Mouse (Mus musculus): ENCODE results near the gene Tprkb. TPM values are rescaled to one million over a fixed set of nuclear protein-coding genes. Genes with fewer than 3 reads are reported as not detected.
"Not testable (repeated sequence)": the region's sequence is repeated elsewhere in the genome, so short reads cannot be mapped to it uniquely, and the experiment has no call there.

Tprkb gene
- 10 to 100 TPM; 50.0 to 63.1 TPM for polyA plus RNA-seq (2017; shearing (Covaris generic))

DNA sequence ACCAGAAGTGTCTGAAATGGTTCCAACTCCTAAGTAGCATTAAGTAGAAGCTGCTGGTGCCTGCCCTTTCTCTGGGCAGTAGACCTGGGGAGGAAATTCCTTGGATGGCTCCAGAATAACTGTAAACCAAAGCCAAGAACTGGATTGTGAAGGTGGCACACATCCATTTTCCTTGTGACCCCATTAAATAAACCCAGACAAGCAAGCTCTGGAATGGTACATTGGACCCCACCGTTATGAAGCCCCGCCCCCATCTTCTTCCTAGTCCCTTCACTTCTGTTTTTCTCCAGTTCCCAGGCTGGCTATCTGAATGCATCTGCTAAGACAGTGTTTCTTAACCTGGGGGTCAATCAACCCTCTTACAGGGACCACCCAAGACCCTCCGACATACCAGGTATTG is at the start of gene Tprkb:
Tprkb (plus strand) TSS at position 279 of the 400 bp plus-strand sequence.
- no peak for ATAC-seq

DNA sequence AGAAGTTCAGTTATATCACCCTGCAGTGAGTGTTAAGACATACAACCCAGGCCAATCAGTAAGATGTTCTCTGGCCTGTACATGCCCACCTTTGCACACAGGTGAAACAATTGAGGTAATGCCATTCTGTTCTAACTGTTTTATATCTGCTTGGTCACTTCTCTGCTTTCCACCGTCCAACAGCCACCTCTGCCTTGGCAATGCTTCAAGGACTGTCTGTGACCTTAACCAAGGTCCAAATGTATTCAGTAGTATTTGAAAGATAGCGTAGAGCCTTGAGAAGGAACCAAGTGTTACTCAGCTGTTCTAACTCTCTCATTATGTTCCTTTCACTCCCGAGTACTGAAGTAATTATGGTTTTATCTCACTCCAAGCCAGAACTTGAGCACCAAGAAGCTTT is 49.1 kb upstream of the Tprkb start:
- ATAC-seq: no peak

DNA sequence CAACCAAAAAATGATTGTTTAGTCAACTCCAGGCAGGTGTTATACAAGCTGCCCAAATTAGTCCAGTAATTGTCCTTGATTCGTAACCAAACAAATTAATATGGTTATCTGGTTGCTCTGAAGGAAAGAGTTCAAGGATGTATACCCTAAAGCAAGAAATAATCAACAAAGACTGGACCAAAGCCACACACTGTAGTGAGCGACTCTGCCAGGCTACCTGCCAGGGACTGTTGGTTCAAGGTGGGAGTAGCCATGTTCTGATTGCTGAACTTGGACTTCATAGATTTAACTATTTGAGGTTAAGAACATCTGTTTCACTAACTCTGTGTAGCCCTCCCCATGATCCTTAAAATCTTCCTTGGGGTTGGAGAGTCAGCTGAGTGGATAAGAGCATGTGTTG is 48.5 kb upstream of the Tprkb start:
- ATAC-seq: no peak

DNA sequence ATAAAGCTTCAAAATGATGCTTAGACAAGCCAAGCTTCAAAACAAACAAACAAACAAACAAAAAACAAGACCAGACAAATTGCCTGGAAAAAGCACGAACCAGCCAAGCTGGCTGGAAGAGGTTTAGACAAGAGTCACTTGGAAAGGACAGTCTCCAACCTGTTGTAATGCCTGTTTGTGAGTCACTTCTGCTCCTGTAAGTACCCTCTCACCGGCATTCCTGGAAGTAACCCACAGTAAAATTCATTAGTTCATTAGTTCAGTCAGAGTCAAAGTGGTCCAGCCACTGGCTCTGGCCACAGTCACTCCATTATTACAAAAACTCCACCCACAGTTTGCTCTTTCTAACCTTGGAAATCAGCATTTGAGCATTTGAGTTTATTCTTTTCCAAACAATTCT is 47.8 kb upstream of the Tprkb start:
- no peak for ATAC-seq

DNA sequence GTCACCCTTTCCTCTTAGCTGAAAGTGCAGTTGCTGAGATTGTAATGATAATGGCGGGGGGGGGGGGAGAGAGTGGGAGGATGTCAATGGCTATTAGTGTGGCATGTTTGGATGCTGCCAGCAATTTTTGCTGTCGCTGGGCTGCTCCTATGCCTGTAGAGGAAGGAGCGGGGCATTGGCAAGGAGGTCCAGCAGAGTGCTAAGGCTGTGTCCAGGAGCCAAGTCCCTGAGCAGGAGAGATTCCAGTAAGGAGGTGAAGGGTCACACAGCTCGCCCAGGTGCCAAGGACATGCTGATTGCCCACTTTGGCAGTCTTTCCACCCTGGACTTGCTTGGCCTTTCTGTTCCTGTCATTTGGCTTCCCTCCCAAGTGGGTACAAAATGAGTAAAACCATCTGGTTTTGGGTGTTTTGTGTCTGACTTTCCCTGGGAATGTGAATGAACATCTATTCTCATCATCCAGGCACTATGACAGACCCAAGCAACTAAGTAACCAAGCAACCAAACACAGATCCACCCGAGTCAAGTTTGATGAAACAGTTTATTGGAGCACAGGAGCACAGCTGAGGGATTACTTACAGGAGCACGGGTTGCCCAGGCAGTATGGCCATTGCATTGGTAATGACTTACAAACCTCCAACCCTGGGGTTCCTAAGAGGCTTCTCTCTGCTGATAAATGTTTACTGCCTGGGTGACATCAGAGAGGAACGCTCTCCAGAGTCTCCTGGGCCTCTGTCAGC is 46.6 kb upstream of the Tprkb start:
- ATAC-seq: not testable (repeated sequence)

DNA sequence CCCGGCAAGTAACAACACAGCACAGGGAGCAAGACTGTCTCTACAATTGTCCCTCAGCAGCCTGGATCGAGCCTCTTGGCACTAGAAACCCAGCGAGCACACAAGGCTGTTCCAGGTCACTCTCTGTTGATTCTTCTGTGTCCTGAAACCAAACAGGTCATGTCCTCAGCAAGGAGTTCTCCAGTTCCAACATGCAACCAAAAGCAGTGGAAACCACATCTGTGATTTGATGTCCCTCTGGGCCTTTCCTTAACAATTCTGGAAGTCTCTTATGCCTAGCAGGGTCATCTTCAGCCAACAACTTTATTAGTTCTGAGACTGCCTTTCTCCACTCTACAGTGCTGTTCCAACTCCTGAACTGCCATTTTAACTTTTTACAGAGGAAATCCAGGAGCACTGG is 45.5 kb upstream of the Tprkb start:
- not testable (repeated sequence) for ATAC-seq

DNA sequence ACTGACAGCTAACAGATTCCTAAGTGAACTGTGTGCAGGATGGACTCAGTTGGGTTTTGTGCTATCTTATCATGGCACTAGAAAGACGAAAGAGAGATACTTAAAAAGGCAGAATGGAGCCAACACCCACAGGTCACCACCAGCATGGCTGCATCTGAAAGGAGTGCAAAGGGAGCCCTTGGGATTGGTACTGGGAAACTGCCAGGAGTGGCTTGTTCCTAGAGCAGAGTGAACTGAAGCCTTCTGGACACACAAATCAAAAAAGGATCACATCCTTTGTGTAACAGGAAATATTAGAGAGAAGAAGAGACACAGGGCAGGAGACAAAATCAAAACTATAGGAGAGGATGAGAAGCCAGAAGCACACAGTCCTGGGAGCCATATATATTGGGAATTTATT is 44.7 kb upstream of the Tprkb start:
- not testable (repeated sequence) for ATAC-seq

DNA sequence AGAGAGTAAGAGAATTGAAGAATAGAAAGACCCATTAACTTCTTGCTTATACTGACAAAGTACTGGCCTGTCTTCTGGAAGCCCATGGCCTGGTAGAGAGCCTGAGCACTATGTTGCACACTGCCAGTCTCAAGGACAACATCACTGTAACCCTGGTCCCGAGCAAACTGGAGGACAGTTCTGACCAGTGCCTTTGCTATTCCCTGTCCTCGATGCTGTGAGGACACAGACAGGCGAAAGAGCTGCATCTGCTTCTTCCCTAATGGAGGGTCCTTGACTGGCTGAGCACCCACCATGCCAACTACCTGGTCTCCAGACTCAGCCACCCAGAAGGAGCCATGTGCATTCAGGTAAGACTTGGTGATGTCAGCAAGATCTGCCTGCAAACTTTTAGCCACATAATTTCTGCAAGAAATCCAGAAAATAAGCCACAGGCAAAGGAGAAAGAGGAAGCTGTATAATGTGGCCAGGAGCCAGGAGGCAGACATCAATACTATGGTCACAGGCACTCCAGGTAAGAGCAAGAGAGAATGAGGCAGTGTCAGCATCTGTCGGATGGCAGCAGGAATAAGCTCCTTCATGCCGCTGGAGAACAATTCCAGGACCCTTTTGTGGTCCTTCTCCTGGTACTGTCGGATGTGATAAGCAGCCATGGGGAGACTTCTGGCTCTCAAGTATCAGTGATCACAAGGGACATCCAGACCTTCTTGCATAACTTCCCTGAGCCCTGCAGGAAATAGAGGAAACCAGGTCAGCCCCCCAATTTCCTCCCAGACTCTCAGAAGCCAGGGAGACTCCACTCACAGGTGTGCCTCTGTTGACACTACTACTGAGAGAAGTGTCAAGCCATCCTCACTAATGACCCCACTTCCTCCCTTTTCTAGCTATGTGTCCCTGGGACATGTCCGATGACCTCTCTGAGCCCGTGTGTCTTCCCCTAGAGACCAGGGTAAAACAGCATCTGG is 43.7 kb upstream of the Tprkb start:
- no peak for ATAC-seq

DNA sequence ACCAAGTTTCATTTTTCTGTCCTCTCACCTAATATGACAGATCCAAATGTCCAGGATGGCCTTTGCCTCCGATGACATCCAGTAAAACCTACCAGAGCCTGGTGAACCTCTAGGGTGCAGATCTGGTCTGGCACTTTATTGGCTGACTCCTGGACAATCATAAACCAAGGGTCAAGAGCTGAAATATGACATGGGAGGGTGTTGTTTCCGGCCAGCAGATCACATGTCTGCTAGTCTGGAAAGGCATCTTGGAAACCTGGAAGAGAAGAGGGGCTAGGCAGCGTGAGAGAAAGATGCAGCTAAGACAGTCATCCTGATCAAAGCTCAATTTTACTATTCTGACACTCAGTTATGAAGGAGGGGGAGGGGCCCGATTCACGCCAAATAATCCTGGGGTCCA is 42.7 kb upstream of the Tprkb start, which contains the start of gene Nat8f2:
Nat8f2 (minus strand) TSS at position 153 of the 400 bp plus-strand sequence.
- not testable (repeated sequence) for ATAC-seq

DNA sequence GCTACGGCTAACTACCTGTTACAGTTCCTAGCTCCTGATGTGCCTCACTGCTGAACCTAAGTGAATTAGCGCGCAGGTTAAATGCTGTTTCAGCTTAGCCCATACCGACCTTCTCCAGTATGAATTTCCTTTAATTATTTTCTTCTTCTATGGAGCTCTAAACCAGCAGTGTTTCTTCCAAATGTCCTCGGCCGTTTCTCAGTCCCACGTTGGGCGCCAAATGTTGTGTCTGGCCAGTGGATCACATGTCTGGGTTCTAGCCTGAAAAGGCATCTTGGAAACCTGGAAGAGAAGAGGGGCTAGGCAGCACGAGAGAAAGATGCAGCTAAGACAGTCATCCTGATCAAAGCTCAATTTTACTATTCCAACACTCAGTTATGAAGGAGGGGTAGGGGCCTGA is 28.4 kb upstream of the Tprkb start:
- ATAC-seq: not testable (repeated sequence)

DNA sequence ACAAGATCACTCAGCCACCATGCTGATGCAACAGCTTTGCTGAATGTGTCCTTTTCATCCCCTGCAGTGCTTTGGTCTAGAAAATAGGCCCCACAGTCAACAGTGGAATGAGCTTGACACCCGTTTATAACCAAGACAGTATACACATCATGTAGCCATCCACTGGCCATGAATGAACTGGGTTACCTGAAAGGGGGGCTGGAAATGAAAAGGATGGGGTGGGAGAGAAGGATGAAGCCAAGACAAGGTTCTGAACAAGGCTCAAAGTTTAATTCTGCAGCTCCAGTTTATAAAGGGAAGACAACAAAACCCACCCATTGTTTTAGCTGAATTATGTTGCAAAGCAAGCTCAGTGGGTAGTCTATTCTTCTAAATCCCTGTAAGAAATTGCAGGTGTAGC is 27.4 kb upstream of the Tprkb start:
- ATAC-seq: no peak

DNA sequence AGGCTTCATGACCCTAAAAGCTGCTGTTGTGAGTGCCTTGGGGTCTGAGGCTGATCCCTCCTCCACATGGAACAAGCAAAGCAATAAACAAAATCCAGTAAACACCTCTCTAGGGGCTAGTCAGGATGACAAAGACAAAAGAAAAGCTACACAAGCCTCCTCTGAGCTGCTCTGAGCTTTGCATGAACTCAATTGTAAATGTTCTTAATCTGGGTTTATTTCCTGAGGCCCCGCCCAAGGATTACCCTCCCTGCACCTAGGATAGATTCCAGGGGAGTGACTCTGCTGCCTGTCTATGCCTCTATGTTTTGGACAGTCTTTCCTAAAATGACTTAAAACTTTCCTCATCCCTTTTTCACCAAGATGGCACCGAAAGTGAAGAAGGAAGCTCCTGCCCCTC is 22.7 kb upstream of the Tprkb start:
- ATAC-seq: no peak

DNA sequence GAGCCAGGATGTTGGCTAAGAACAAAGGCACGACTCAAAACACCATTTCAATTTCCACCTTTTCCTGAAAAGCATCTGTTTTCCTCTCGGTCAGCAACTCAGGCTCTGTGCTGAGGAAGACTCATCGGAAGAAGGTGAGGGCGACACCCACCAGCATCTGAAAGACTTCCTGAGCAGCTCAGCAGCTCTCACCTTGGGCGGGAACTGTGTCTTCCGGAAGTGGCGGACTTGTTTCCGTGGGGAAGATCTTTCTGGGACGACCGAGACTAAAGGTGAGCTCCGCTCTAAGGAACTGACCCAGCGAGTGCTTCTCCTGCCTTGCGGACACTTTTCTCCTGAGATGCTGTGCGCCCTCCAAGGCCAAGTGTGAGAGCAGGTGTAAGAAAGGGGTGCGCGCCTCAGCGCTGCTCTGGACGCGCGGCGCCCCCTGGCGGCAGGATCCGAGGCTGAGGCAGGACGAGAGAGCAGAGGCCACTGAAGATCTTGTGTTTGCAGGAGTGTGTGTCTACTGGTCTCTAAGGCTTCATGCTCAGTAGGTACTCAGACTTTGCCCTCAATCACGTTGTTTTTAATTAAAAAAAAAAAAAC is 16.5 kb upstream of the Tprkb start:
- peak; percentile 46 for ATAC-seq

DNA sequence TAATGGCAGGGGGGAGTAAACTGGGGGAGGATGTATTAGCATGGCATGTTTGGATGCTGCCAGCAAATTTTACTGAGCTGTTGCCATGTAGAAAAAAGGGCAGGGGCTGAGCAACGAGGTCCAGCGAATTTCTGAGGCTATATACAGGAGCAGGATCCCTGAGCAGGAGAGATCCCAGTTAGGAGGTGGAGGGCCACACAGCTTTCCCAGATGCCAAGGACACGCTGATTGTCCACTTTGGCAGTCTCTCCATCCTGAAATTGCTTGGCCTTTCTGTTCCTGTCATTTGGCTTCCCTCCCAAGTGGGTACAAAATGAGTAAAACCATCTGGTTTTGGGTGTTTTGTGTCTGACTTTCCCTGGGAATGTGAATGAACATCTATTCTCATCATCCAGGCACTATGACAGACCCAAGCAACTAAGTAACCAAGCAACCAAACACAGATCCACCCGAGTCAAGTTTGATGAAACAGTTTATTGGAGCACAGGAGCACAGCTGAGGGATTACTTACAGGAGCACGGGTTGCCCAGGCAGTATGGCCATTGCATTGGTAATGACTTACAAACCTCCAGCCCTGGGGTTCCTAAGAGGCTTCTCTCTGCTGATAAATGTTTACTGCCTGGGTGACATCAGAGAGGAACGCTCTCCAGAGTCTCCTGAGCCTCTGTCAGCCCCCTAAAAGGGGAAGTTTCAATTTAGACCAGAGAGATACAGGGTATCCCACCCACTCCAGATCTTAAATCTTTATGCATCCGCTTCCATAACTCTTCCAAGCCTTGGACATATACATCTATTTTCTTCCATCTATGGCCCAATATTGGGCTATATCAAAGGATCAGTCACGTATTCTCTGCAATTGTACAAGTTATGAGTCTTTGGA is 12.8 kb upstream of the Tprkb start:
- ATAC-seq: not testable (repeated sequence)

DNA sequence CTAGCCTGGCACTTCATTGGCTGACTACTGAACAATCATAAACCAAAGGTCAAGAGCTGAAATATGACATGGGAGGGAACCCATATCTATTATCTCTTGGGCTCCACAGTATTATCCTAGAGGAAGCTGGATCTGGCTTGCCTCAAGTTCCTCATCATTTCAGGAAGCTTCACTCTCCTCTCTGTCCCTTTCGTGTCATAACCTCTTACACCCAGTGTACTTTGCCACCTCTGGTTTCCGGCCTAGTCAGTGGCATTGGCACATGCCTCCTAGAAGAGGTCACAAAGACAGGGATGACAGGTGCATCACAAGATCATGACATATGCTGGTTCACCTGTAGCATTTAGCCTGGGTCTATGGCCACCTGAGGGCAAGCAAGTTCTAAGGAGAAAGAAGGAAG is 9.4 kb upstream of the Tprkb start:
- no peak for ATAC-seq

DNA sequence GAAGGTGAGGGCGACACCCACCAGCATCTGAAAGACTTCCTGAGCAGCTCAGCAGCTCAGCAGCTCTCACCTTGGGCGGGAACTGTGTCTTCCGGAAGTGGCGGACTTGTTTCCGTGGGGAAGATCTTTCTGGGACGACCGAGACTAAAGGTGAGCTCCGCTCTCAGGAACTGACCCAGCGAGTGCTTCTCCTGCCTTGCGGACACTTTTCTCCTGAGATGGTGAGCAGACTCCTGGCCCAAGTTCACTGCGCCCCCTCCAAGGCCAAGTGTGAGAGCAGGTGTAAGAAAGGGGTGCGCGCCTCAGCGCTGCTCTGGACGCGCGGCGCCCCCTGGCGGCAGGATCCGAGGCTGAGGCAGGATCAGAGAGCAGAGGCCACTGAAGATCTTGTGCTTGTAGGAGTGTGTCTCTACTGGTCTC is 7.0 kb upstream of the Tprkb start, which contains the start of gene Nat8f4:
Nat8f4 (minus strand) TSS at position 243 of the 420 bp plus-strand sequence.
- peak; percentile 88 for ATAC-seq

DNA sequence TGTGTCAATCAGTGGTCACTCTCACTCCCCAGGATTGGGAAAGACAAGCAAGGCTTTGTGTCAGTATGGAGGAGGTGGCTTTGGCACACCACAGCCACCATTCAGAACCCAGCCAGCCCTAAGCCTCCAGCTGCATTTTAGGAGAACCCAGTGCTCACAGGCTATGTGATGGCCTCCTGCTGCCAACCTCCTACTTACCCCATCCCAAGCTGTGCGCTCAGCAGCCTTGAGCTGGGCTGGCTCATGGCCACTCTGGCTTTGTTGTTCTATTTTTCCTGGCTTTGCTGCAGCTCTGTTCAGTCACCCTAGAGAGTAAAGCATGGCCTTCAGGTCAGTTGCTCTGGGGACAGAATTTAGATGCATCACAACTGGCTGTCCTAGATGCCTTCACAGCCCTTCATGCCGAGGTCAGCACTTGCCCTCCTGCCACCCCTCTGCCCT is 4.7 kb upstream of the Tprkb start:
- not testable (repeated sequence) for ATAC-seq

DNA sequence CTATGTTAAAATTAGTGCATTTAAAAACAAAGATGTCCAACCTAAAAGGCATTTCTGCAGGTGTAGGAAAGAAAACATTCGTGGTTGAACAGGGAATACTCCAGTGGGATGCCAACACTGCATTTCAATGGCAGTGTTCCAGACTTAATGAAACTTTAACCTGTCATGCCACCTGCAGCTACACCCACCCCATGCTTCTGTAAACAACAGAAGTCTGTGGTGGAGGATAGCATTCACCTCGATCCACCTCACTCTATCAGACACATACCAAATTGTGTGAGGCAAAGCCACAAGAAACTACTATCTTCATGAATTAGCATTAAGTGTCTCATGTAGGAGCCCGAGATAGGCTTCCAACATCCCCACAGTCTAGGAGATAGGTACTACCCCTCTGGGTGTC is 3.3 kb upstream of the Tprkb start:
- ATAC-seq: no peak

DNA sequence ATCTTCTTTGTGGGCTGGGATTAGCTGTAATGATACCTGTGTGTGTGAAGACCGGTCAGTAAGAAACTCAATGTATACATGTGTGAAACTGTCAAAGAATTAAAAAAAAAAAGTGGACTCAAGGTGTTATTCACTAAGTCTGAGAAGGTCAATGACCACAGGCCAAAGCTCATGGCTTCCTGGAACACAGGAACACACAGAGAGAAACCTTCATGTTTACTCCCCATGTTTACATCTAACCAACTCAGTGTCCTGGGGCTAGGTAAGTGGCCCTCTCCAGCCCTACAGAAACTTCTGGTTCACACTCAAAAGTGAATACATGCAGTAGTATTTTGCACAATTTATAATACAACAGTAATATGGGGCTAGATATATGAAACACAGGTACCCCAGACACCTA is 2.0 kb upstream of the Tprkb start:
- no peak for ATAC-seq

DNA sequence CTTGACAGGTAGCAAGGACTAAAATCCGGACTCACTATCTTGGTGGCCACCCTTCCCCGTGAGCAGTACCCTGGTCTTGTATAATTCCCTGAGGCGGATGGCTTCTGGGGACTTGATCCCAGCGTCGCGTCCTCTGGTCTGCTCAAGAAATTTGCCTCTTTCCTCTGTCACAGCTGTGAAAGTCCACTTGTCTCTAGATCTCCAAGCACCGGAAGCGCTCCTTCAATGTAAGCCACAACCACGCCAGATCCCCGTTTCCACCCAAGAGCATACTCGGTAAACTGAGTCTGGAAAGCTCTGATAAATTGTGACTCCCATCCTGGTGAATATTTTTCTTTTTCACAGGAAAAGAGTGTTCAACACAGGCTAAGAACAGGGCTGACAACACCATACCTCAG is 3.5 kb downstream of the Tprkb start:
- peak; percentile 26 for ATAC-seq

DNA sequence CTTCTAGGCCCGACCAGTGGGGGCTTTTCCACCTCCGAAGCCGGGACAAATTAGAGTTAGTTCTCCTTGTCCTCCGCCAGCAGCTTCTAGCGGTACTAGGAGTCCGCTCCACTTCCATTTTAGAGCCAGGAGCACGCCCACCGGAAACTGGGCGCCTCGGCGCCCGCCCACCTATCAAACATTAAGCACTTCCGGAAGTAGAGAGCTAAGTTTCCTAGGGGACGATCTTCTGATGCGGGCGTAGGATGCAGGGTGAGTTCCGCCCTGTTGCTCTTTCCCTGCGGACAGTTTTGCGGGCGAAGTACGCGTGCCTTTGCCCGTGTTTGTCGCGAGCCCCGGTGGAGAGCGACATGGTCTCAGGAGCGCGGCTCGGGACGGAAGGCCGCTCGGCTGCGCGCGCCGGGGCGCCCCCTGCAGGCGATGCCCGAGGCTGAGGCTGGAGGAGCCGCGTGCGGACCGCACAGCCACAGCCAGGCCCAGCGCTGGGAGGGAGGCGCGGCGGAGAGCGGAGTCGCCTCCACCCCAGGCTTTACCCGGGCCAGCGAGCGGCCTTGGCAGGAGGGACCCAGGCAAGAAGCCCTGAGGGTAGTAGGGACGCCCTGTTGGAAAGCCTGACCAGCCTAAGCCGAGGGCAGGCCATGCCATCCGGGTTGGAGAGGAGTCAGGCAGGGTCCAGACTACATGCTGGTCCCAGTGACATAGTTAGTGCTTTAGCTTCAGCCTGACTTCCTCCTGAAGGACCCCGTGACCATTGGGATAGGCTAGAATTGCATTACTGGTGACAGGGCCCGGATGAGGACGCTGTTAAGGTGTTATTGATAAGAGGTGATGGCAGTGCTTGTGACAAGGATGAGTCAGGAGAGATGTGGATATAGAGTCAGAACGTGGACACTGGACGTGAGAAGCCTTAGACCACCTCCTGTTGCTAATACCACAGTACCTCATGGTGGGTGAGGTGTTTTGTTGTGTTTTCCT is 4.2 kb downstream of the Tprkb start, which contains the start of gene Nat8f1:
Nat8f1 (minus strand) TSS at position 149 of the 975 bp plus-strand sequence.
- peak; percentile 91 for ATAC-seq
